Mouse (Mus musculus) kidney, adult 9 months (tissue): ENCODE measurements around the gene Mtrr.
"Not testable (repeated sequence)": the region's sequence is repeated elsewhere in the genome, so short reads cannot be mapped to it uniquely, and the experiment has no call there.

Experiments used
- DNase-seq: peaks from one replicate; pipeline ENCODE4 v3.0.0; 2022

Gene Mtrr

GRCm38 (mm10) chr13:68568110-68568509 lies 13.8 kb downstream of the Mtrr start:
- no peak for DNase-seq

- DNase-seq, result not testable (repeated sequence)
Measured at GRCm38 (mm10) chr13:68553391-68553790, 28.6 kb downstream of the Mtrr start.
